Mouse (Mus musculus) bone marrow macrophage, adult 2 months (primary cell): ENCODE data around the gene Slc39a11. TPM values are rescaled to one million over a fixed set of nuclear protein-coding genes. Genes with fewer than 3 reads are reported as not detected.

Experiments used
- H3K27ac ChIP-seq: 2 replicates; pipeline ENCODE4 v1.5.1; 2012; ENCODE audit warnings: low read depth, low read length; ENCODE audit not compliant: insufficient read depth
- H3K4me1 ChIP-seq: 2 replicates; pipeline ENCODE4 v1.6.1; 2012; ENCODE audit warnings: low read length; ENCODE audit not compliant: control insufficient read depth, insufficient read depth
- H3K4me3 ChIP-seq: 2 replicates; pipeline ENCODE4 v1.5.1; 2012; ENCODE audit warnings: mild to moderate bottlenecking, low read length, moderate library complexity; ENCODE audit not compliant: insufficient read depth
- CTCF ChIP-seq: IDR thresholded peaks from 2 replicates; pipeline ENCODE4 v1.5.1; 2012; ENCODE audit warnings: low read depth, mild to moderate bottlenecking, low read length, moderate library complexity
- POLR2A ChIP-seq: IDR thresholded peaks from 2 replicates; pipeline ENCODE4 v1.6.1; 2012; ENCODE audit warnings: mild to moderate bottlenecking, low read depth, low read length, borderline replicate concordance
- polyA plus RNA-seq: library from polyadenylated mRNA; stranded (reverse); fragments of >200 nt; gene quantifications from 2 replicates; pipeline ENCODE4 v1.2.4, GENCODE M21; 2012; ENCODE audit not compliant: missing spikeins, insufficient read depth, insufficient read length

The Slc39a11 gene
- polyA plus RNA-seq, result 17.7 and 24.3 TPM in 2 replicates

DNA sequence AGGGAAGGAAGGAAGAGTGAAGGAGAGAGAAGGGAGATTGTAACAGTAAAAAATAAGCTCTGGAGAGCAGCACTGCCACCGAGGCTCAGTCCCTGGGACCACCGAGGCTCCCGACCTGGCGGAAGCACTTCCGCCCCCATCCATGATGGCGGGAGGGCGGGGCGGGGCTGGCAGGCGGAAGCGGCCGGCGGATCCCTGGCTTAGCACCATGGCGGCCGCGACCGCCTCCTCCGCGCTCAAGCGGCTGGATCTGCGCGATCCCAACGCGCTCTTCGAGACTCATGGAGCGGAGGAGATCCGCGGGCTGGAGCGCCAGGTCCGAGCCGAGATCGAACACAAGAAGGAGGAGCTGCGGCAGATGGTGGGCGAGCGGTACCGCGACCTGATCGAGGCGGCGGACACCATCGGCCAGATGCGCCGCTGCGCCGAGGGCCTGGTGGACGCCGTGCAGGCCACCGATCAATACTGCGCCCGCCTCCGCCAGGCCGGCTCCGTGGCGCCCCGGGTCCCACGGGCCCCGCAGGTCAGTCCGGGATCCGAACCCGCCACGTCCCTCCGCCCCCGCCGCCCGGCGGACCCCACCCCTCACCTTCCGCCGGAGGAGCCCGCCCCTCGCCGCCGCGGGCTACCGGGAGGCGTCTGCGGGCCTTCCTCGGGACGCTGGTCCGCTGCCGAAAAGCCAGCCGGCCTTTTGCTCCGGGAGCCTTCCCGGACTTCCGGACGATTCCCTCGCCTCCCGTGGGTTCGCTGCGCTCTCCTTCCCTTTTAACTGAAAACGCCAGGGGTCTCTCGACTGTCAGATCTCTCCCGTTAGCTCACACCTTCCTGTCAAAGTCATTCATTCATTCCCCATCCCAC is at the start of gene Slc39a11:
Gene Slc39a11 (minus strand): TSS at position 727 of the 858 bp plus-strand sequence.
- Histone ChIP-seq H3K4me3 (peak within 1 kb of the TSS; percentile 82), H3K27ac (peak within 1 kb of the TSS; percentile 53), H3K4me1 (peaks cover 11% of the 10 kb centered on the region)
- TF ChIP-seq POLR2A (0 out of 2 replicates have a peak, but pooled peaks have one; percentile 19), CTCF (no peak)

DNA sequence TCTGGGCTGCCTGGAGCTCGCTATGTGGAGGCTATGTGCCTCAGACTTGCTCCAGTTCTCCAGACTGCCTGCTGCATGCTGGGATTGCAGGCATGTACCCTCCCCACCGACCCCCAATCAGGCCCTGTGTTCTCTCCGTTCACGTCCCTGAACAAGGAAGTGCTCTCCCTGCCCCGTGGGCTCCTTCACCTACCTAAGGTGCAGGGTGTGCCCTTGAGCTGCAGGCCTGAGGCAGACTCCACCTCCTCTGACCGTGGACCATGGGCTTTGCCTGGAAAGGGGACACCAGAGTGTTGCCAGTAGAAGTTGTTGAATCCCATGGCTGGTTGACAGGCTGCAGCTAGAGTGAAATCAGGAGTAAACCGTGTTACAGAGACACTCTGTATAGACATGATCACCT is 49.8 kb upstream of the Slc39a11 start:
- Histone ChIP-seq H3K4me1 (no peaks in the 10 kb centered on the region), H3K27ac (no peak overlapping the region), H3K4me3 (no peak overlapping the region)
- TF ChIP-seq CTCF, result no peak
- TF ChIP-seq POLR2A, result no peak

DNA sequence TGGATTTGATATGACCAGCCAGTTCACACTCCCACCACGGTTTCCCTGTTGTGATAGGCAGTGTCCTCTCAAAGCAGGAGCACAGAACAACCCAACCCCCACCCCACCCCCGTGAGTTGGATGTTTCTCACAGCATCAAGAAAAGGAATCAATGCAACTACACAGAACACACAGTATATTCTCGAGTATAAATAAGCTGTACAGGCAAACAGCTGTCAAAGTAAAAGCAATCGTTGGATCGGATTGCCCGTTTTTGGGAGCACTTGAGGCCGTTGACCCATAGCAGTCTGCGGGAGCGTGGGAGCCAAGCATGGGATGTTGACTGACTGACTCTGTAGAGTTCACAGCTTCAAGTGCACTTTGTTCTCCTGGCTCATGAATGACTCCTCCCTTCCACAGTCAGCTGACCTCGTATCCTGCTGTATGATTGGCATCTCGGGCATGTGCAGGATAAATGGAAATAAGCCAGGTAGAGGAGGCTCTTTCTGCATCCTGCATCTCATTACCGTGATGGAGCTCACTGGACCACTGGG is 48.2 kb upstream of the Slc39a11 start:
- H3K4me3 ChIP-seq, result no peak overlapping the region
- TF ChIP-seq POLR2A (no peak), CTCF (no peak)
- no peak overlapping the region for H3K27ac ChIP-seq
- H3K4me1 ChIP-seq, result no peaks in the 10 kb centered on the region

DNA sequence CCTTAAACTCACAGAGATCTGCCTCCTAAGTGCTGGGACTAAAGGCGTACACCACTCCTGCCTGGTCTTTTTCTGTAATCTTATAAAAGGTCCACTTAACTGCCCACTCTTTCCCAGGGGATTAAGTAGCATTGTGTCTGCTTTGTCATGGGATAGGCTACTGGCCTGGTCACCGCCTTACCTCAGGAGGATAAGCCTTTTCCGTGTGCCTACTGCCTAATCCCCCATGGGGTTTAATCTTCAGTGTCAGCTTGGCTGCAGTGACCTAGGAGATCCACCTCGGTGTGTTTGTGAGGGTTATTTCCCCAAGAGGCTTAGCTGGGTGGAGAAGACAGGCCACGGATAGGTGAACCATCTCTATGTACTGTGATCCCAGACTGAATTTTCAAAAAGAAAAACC is 47.7 kb upstream of the Slc39a11 start:
- Histone ChIP-seq H3K4me1 (no peaks in the 10 kb centered on the region), H3K27ac (no peak overlapping the region), H3K4me3 (no peak overlapping the region)
- TF ChIP-seq POLR2A, result no peak
- TF ChIP-seq CTCF, result no peak

- H3K27ac ChIP-seq, result no peak overlapping the region
- TF ChIP-seq CTCF (no peak), POLR2A (no peak)
- H3K4me1 ChIP-seq, result peaks cover 8% of the 10 kb centered on the region
- H3K4me3 ChIP-seq, result no peak overlapping the region
Observed at GRCm38 (mm10) chr11:113691851-113692250, 42.0 kb upstream of the Slc39a11 start.

DNA sequence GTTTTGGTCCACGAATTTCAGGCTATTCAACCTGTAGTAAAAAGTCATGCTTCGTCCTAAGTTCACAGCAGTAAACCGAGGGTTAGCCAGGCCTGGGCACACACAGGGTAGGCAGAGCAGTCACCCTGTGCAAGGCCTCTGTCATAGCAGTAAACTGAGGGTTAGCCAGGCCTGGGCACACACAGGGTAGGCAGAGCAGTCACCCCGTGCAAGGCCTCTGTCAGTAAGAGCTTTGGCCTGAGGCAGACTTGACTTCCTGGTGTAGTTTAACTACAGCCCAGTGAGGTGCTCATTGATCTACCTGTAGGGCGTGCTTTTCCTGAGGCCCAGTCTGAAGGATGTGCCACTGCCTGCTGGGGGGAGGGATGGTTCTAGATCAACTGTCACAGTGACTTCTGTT is 41.4 kb upstream of the Slc39a11 start:
- no peak overlapping the region for H3K27ac ChIP-seq
- H3K4me1 ChIP-seq, result peaks cover 13% of the 10 kb centered on the region
- no peak for TF ChIP-seq POLR2A
- TF ChIP-seq CTCF, result no peak
- no peak overlapping the region for H3K4me3 ChIP-seq

DNA sequence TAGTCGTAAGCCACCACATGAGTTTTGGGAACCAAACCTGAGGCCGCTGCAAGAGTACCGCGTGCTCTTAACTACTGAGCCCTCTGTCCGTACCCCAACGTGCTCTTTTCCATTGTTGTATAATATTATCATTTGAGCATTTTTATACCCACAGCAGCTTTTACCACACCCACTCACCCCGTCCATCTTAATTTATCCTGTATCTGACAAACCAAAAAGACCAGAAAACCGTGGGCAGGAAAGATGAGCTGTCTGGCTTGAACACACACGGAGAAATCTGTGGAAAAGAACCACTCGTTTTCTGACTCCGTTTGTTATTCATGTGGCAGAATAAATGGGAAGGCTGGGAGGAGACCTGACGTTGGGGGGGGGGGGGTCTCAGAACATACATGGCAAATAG is 40.6 kb upstream of the Slc39a11 start:
- TF ChIP-seq POLR2A (no peak), CTCF (no peak)
- Histone ChIP-seq H3K4me1 (peaks cover 16% of the 10 kb centered on the region), H3K27ac (no peak overlapping the region), H3K4me3 (no peak overlapping the region)

GRCm38 (mm10) chr11:113687031-113687430 is 37.2 kb upstream of the Slc39a11 start:
- H3K4me3 ChIP-seq, result no peak overlapping the region
- H3K27ac ChIP-seq, result no peak overlapping the region
- no peak for TF ChIP-seq CTCF
- TF ChIP-seq POLR2A, result no peak
- H3K4me1 ChIP-seq, result peaks cover 20% of the 10 kb centered on the region

DNA sequence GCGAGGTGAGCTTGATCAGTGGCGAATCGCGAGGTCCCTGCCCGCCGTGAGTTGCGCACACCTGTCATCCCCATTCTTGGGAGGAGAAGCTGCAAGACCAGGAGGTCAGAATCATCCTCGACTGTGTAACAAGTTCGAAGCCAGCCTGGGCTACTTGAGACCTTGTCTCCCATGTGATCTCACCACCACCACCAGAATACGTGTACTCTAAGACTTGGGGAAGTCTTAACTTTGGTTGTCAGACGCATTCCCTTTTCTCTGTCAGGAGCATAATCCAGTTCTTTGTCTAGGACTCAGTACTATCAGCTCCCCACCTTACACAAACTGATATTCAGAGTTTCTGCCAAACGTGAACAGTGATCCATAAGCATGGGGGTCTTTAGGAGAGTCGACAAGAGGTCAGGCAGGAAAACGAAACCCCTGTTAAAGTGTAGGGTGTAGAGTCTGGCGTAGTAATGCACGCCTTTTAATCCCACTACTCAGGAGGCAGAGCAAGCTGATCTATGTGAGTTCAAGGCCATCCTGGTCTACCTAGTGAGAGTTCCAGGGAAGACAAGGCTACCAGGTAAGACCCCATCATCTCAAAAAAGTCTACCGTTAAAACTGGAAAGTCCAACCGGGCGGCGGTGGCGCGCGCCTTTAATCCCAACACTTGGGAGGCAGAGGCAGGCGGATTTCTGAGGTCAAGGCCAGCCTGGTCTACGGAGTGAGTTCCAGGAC is 35.0 kb upstream of the Slc39a11 start:
- Histone ChIP-seq H3K4me1 (peaks cover 28% of the 10 kb centered on the region), H3K27ac (peak overlapping the region; percentile 62), H3K4me3 (peak overlapping the region; percentile 97)
- TF ChIP-seq CTCF, result no peak
- no peak for TF ChIP-seq POLR2A

DNA sequence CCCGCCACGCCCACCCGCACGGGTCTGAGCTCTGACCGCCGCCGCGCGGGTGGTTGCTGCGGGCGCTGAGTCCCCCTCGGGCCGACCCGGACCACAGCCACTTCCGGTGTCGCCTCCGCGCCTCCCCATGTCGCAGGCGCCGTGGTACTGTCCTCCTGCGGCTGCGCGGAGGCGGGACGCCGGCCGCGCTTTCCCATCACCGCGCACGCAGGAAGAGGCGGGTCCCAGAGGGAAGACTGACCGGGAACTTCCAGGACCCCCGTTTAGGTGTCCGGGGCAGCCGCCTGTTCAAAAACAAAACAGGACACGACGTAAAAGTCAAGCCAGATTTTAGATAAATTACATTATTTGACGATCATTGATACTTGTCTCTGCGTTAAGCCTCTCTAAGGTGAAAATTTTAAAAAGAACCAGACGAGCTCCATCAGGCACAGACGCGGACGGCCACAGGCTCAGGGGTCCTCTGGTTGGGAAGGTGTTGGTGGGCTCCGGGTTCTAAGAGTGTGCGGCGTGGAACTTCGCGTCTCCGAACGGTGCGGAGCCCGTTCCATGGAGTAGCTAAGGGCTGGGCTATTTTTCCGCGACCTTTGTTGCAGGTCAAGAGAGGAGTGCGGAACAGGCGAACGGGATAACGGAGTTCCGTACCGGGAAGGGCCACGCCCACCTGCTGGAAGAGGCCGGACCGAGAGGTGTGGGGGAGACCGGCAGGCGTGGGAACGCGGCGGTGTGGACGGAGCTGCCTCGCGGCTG is 34.3 kb upstream of the Slc39a11 start, which contains the start of the genes Fam104a and D11Wsu47e:
Gene Fam104a (minus strand): TSS at position 199 of the 750 bp plus-strand sequence.
Gene D11Wsu47e (plus strand): TSS at position 456 of the 750 bp plus-strand sequence.
- Histone ChIP-seq H3K27ac (peak within 1 kb of the TSS; percentile 77), H3K4me3 (peak within 1 kb of the TSS; percentile 97), H3K4me1 (peaks cover 30% of the 10 kb centered on the region)
- 0 out of 2 replicates have a peak, but pooled peaks have one; percentile 56 for TF ChIP-seq POLR2A
- no peak for TF ChIP-seq CTCF
